Comparison of ENCODE assay signal across 7 mouse cellular contexts in the genomic region with DNA sequence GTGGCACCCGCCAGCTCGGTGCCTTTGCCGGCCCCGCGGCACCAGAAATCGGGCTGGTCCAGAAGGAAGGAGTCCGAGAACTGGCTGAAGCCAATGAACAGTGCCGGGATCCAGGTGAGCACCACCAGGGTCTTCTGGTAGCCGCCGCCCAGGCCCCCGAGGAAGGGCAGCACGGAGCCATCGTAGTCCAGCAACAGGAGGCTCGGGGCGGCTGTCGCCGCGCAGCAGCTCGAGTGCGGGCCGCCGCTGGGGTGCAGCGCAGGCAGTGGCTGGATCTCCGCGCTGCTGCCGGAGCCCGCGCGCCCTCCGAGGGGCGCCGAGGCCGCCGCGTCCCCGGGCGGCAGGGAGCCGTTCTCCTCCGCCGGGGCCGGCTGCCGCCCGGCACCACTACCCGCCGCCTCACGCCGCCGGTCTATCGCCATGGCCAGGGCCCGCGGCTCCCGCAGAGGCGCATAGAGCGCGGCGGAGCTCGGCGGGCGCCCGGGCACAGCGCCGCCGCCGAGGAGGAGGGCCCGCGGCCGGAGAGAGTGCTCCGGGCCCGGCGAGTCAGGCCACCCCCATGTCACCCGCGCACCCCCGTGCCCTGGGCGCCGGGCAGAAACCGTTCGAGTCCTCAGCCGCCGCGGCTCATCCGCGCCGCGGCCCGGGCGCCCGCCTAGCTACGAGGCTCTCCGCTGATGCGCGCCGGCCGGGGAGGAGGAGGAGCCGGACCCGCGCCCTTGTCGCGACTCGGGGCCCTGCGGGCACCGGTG. TPM values are rescaled to one million over a fixed set of nuclear protein-coding genes. Genes with fewer than 3 reads are reported as not detected.
DNase-seq lines count a peak whose midpoint lies in the region; ATAC-seq and TF ChIP-seq lines count a peak whose summit lies in the region.

No protein-coding gene starts in this region.

- H3K4me3 ChIP-seq in E14TG2a.4 (replicated peaks; ENCODE audit: low read length) = peak overlapping the region; percentile 90
- H3K4me3 ChIP-seq in MEL (ENCODE audit: control insufficient read depth in 1 of 2, insufficient read depth in 1 of 2, low read depth in 2 of 2, low read length in 2 of 2) = peak overlapping the region; percentile 82 to 97
- peak overlapping the region; percentile 73 for H3K4me3 ChIP-seq in embryonic facial prominence, embryonic 12.5 days
- peak overlapping the region; percentile 89 for H3K4me3 ChIP-seq in midbrain, embryonic 11.5 days (ENCODE audit: low read depth, low read length)

- H3K9me3 ChIP-seq in E14TG2a.4 (ENCODE audit: low read length) (no peaks in the 10 kb centered on the region), MEL (replicated peaks; ENCODE audit: insufficient read depth, low read length) (no peaks in the 10 kb centered on the region)
- no peaks in the 10 kb centered on the region for H3K9me3 ChIP-seq in embryonic facial prominence, embryonic 12.5 days
- H3K9me3 ChIP-seq in midbrain, embryonic 11.5 days (ENCODE audit: control insufficient read depth, low read length) = no peaks in the 10 kb centered on the region

- H3K27me3 ChIP-seq in E14TG2a.4 (ENCODE audit: insufficient read depth, low read length) = peaks cover 55% of the 10 kb centered on the region
- no peaks in the 10 kb centered on the region for H3K27me3 ChIP-seq in MEL (ENCODE audit: control insufficient read depth in 1 of 2, insufficient read depth in 2 of 2, low read length in 2 of 2)
- H3K27me3 ChIP-seq in embryonic facial prominence, embryonic 12.5 days = peaks cover 24% of the 10 kb centered on the region
- H3K27me3 ChIP-seq in midbrain, embryonic 11.5 days (ENCODE audit: control insufficient read depth, insufficient read depth, low read length) = no peaks in the 10 kb centered on the region; the same call in 1 of the 2 replicates
- peaks cover 2% of the 10 kb centered on the region; the same call in 1 of the 2 replicates for H3K27me3 ChIP-seq in splenic B cell, adult 2 months (ENCODE audit: control insufficient read depth, insufficient read depth, low read length, poor library complexity, severe bottlenecking)

- intact Hi-C loops in left cerebral cortex, postnatal 4 days (cut with DNase I) = loop anchor here (5.0 to 10.0 kb wide), 5 partner anchors 52 to 293 kb away; no protein-coding TSS in a partner anchor

- TF ChIP-seq POLR2A in MEL (IDR thresholded peaks at IDR 0.05; ENCODE audit: control insufficient read depth in 1 of 2, insufficient read depth in 1 of 2, low read depth in 1 of 2, low read length in 2 of 2, poor library complexity in 1 of 2) = no peak

- H3K27ac ChIP-seq in MEL (ENCODE audit: control insufficient read depth, low read depth, low read length) = peak overlapping the region; percentile 26
- 0 out of 2 replicates have a peak overlapping the region, but pooled peaks have one; percentile 36 for H3K27ac ChIP-seq in embryonic facial prominence, embryonic 12.5 days
- H3K27ac ChIP-seq in midbrain, embryonic 11.5 days (ENCODE audit: low read depth, low read length) = peak overlapping the region; percentile 44

- H3K36me3 ChIP-seq in E14TG2a.4 (ENCODE audit: insufficient read depth, low read length) (no peaks in the 10 kb centered on the region), MEL (ENCODE audit: control insufficient read depth in 1 of 2, insufficient read depth in 2 of 2, low read length in 2 of 2) (peaks cover 11 to 28% of the 10 kb centered on the region in 2 experiments)
- no peaks in the 10 kb centered on the region for H3K36me3 ChIP-seq in embryonic facial prominence, embryonic 12.5 days
- H3K36me3 ChIP-seq in midbrain, embryonic 11.5 days (ENCODE audit: control insufficient read depth, insufficient read depth, low read length) = no peaks in the 10 kb centered on the region
- H3K36me3 ChIP-seq in splenic B cell, adult 2 months (ENCODE audit: control insufficient read depth, insufficient read depth, low read length, poor library complexity, severe bottlenecking) = no peaks in the 10 kb centered on the region

- peaks cover 52% of the 10 kb centered on the region for H3K79me2 ChIP-seq in MEL (ENCODE audit: control insufficient read depth, insufficient read depth, low read length, poor library complexity)

- no peak for TF ChIP-seq RAD21 in MEL (IDR thresholded peaks at IDR 0.05; ENCODE audit: low read depth, low read length)

- peak overlapping the region; percentile 96 for H3K4me2 ChIP-seq in embryonic facial prominence, embryonic 12.5 days (replicated peaks)
- peak overlapping the region; percentile 98 for H3K4me2 ChIP-seq in midbrain, embryonic 11.5 days

- no peak for DNase-seq in MEL (ENCODE audit: low read depth, low spot score)
- peak; percentile 53 for DNase-seq in heart, postnatal 4 days
- DNase-seq in left cerebral cortex, postnatal 4 days = peak; percentile 43
- DNase-seq in midbrain, embryonic 11.5 days (ENCODE audit: low spot score, missing footprints) = peak; percentile 94
- peak; percentile 9 for DNase-seq in splenic B cell, adult 2 months (ENCODE audit: low read depth, low spot score)

- no peak for TF ChIP-seq EP300 in MEL (IDR thresholded peaks at IDR 0.05; ENCODE audit: low read depth in 1 of 2, low read length in 2 of 2)

- H3K9ac ChIP-seq in MEL (ENCODE audit: control insufficient read depth, low read depth, low read length, poor library complexity, severe bottlenecking) = peak overlapping the region; percentile 91
- peak overlapping the region; percentile 83 for H3K9ac ChIP-seq in embryonic facial prominence, embryonic 12.5 days
- peak overlapping the region; percentile 96 for H3K9ac ChIP-seq in midbrain, embryonic 11.5 days (ENCODE audit: low read length)

- TF ChIP-seq CTCF in E14TG2a.4 (conservative IDR thresholded peaks at IDR 0.05; ENCODE audit: low read length) = no peak
- no peak for TF ChIP-seq CTCF in MEL (IDR thresholded peaks at IDR 0.05 in 2 of 3, conservative IDR thresholded peaks at IDR 0.05 in 1 of 3; ENCODE audit: control insufficient read depth in 1 of 3, insufficient read depth in 1 of 3, low read depth in 2 of 3, low read length in 3 of 3, poor library complexity in 1 of 3, severe bottlenecking in 1 of 3)

- peak; percentile 59 for ATAC-seq in embryonic facial prominence, embryonic 12.5 days (ENCODE audit: insufficient number of reproducible peaks, insufficient read depth, low FRiP score, low TSS enrichment)
- ATAC-seq in midbrain, embryonic 11.5 days (ENCODE audit: low FRiP score) = peak; percentile 71

- H3K4me1 ChIP-seq in E14TG2a.4 (replicated peaks; ENCODE audit: low read depth, low read length) = peaks cover 35% of the 10 kb centered on the region
- peaks cover 22 to 23% of the 10 kb centered on the region in 2 experiments for H3K4me1 ChIP-seq in MEL (ENCODE audit: control insufficient read depth in 1 of 2, insufficient read depth in 2 of 2, low read length in 2 of 2)
- H3K4me1 ChIP-seq in embryonic facial prominence, embryonic 12.5 days = peaks cover 11% of the 10 kb centered on the region; the same call in 1 of the 2 replicates
- peaks cover 28% of the 10 kb centered on the region for H3K4me1 ChIP-seq in midbrain, embryonic 11.5 days (ENCODE audit: control insufficient read depth, insufficient read depth, low read length)

- WGBS in embryonic facial prominence, embryonic 12.5 days = under 1% methylated on average over 53 of the region's 101 CpGs
- WGBS in midbrain, embryonic 11.5 days = under 1% methylated on average over 77 of the region's 101 CpGs

TF ChIP-seq in MEL, 35 proteins besides CTCF, POLR2A, EP300 and RAD21:
- TF ChIP-seq BHLHE40 (IDR thresholded peaks at IDR 0.05; ENCODE audit: borderline replicate concordance, low read depth, low read length) (no peak), MYC (IDR thresholded peaks at IDR 0.05; ENCODE audit: low read depth, low read length) (no peak), ELF1 (IDR thresholded peaks at IDR 0.05; ENCODE audit: low read depth, low read length) (no peak), NRF1 (IDR thresholded peaks at IDR 0.05; ENCODE audit: insufficient read depth, low read depth, low read length, poor library complexity, severe bottlenecking) (no peak), MXI1 (IDR thresholded peaks at IDR 0.05; ENCODE audit: low read depth, low read length) (peak; percentile 2; the same call in 1 of the 2 replicates), JUND (IDR thresholded peaks at IDR 0.05; ENCODE audit: low read depth, low read length) (no peak), UBTF (IDR thresholded peaks at IDR 0.05; ENCODE audit: borderline replicate concordance, insufficient read depth, low read depth, low read length) (0 out of 2 replicates have a peak, but pooled peaks have one; percentile 83)

RNA-seq across cellular contexts. Expression of a gene that starts 0.4 kb away (rescaled TPM):
- 20.0 and 22.2 TPM in 2 replicates for total RNA-seq in MEL (2012; rRNA removed)
- 10 to 100 TPM in 1 of 2 experiments, not detected in 1; 24.3 TPM for polyA plus RNA-seq in MEL (2012; ENCODE audit: insufficient read depth in 1 of 2, insufficient read length in 2 of 2, low read depth in 1 of 2, low replicate concordance in 2 of 2, missing spikeins in 1 of 2)
- 5.5 and 6.1 TPM in 2 replicates for polyA plus RNA-seq in embryonic facial prominence, embryonic 12.5 days (2016; fragmentation: Nextera tagmentation; extraction: Ambion mirVana)
- 10 to 100 TPM in 1 of 2 experiments, 1 to 10 TPM in 1; 8.2 to 10.6 TPM for total RNA-seq in heart, postnatal 4 days (2021)
- 10 to 100 TPM; 78.6 to 83.1 TPM for total RNA-seq in left cerebral cortex, postnatal 4 days (2021)
- 14.0 and 18.5 TPM in 2 replicates for polyA plus RNA-seq in midbrain, embryonic 11.5 days (2014; fragmentation: Nextera tagmentation; extraction: Ambion mirVana)
